Mouse (Mus musculus): ENCODE data around the gene Tex2.

DNA sequence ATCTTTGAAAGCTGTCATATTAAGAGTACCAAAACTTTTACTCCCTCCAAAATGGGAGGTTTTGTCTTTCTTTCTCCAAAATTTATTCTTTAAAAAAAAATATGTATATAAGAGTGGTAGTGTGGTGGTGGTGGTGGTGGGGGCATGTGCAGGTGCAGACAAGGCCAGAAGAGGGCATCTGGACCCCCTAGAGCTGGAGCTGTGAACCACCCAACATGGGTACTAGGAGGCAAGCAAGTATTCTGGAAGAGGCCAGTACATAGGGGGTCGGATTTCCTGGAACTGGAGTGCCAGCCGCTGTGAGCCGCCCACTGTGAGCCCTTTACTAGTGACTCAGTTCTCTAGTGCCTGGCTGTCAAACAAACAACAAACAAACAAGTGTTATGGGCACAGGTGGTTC, 90.7 kb downstream of the Tex2 start:
- TF ChIP-seq CTCF (conservative IDR thresholded peaks at IDR 0.05; ENCODE audit: insufficient read depth, insufficient read length, low read depth, low read length) (no peak), POLR2A (IDR thresholded peaks at IDR 0.05; ENCODE audit: low read depth, low read length) (no peak)
